Mouse (Mus musculus): Measurements from ENCODE around the gene Zpbp. TPM values are rescaled to one million over a fixed set of nuclear protein-coding genes. Genes with fewer than 3 reads are reported as not detected.

Zpbp gene
- 0.32 TPM for polyA plus RNA-seq (2017; shearing (Covaris generic))

DNA sequence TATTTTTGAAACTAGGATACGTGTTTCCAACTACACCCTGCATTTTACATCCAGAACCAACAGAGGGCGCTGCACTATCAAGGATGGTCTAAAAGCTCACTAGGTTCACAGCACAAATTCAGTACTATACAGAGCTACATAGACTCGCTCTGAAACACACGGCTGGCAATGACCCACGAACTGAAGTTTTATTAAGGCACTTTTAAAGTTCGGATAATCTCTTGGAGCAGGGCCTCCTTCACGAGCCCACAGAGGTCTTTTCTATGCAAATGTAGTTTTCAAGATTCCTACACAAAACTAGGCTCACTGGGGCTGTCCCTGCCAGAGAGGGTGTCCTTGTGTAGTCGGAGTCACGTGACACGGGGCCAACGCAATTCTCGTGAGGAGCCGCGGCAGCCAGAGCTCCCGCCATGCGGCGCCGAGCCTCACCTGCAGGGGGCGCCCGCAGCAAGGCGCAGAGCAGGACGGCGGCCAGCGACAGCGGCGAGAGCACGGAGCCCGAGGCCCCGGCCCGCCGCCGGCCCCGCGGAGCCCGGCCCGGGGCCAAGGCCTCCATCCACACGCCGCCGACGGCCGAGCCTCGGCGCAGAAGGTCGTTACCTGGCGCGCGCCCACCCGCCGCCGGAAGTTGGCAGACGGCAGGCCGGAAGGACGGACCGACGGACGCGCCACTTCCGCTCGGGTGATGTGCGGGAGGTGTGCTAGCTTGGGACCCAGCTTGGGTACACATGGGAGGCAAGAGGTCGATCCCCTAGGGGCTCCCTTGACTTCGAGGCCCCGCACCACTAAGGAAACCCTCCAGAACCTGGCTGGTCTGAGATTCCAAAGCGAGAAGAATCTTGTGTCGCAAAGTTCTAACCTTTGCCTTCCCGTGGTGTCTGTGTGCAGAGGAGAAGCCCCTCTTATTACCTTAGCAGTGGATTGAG is at the start of gene Zpbp, which contains the start of gene Spata48:
TSS of gene Zpbp (minus strand) at position 774 of the 926 bp plus-strand sequence.
TSS of gene Spata48 (plus strand) at position 460 of the 926 bp plus-strand sequence.

Other genes starting within 250 kb of the Zpbp start
- not detected for gene Spata48, start 314 bp downstream of the Zpbp start, polyA plus RNA-seq (2017; shearing (Covaris generic))
- not detected for gene 4930512M02Rik, start 165.4 kb upstream of the Zpbp start, polyA plus RNA-seq (2017; shearing (Covaris generic))
- 64.9 TPM for gene Ikzf1, start 222.6 kb upstream of the Zpbp start, polyA plus RNA-seq (2017; shearing (Covaris generic))

Measured in activated CD4-positive, CD25-positive, alpha-beta regulatory T cell, adult 9 weeks (primary cell).